Mouse (Mus musculus): ENCODE data around the gene Fam83f. TPM values are rescaled to one million over a fixed set of nuclear protein-coding genes. Genes with fewer than 3 reads are reported as not detected.
"Not testable (repeated sequence)": the region's sequence is repeated elsewhere in the genome, so short reads cannot be mapped to it uniquely, and the experiment has no call there.

The Fam83f gene
- total RNA-seq, 2 experiments from 2014 or later: 0.16 to 0.54 TPM

DNA sequence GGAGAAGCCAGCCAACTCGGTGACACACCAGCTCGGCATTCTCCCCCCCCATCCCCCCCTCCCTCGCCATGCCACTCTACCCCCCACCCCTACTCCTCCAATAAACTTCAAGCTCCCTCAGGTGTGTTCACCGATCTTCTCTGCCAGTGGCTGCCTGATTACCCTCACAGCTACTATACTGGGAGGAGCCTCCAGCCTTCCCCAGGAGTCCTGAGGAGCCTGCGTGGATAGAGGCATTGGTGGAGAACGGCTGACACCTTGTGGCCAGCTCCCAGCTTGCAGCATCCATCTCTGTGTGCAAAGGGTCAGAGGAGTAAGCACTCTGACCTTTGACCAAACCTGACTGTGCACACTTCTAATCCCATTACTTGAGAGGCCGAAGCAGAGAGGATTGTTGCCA, 32.6 kb downstream of the Fam83f start:
- DNase-seq (ENCODE audit: low spot score in 2 of 2): peak; percentile 78 to 83

DNA sequence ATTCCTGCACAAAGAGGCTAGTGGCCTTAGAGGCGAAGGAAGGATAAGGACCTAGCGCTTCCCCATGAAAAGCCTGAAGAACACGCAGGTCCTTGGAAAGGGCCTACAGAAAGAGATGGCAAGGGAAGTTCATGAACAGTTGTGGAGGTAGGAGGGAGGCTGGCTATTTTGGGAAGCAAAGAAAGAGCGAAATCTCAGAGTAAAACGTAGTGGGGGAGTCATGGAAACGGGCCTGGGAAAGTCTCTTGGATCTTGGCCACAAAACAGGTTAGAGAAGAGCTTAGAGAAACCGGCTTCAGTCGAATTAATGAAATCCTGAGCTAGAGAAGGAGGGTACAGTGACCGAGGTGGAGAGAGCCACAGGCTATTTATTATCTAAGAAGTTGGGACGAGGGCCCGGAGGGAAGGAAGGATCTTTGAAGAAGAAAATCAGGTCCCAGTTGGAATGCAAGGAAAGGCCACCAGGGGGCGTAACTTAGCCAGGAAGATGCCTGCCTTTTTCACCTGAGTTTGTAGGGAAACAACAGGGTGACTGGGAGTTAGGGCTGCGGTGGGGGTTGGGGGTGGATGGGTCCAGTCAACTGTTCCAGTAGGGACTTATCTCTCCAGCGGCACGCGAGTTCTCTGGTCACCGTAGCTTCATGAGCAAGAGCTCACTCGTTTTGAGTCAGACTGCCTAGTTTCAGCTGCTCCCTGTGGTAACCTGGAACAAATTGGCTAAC, 34.3 kb downstream of the Fam83f start:
- peak; percentile 82 to 88 for DNase-seq (ENCODE audit: low spot score in 2 of 2)

DNA sequence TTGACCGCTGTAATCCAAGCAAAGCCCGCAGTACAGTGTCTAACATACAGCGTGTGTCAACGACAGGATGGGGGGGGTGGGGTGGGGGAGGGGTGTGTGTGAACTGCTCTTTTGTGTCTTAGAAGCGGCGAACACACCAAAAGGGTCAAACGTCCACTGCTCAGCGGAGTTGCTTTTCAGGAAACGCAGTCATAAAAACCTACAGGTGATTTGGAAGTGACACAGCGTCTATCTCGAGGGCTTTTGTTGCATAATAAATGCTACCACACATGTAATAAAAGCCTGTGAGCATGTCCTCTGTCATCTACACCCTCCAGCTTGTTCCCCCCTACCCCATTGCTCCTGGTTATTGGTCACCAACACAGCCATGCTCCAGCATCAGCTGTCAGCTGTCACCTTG, 34.9 kb downstream of the Fam83f start:
- DNase-seq (ENCODE audit: low spot score in 2 of 2): no peak

DNA sequence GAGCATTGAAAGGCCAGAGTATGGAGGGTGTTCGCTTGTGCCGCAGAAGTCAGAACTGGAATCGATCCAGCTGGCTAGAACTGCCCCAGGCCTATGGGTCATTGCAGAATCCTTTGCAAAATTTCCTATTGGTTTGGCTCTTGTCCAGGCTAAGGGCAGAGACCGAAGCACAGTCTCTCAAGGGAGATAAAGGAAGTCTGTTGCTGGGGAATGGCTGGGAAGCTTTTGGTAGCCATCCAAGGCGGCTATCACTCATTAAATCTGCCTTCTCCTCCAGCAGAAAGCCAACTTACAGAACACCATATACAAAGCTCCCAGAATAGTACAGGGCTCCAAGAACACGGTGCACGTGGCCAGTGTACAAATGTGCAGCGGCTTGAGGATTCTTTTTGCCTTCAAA, 35.4 kb downstream of the Fam83f start:
- no peak for DNase-seq (ENCODE audit: low spot score in 2 of 2)

DNA sequence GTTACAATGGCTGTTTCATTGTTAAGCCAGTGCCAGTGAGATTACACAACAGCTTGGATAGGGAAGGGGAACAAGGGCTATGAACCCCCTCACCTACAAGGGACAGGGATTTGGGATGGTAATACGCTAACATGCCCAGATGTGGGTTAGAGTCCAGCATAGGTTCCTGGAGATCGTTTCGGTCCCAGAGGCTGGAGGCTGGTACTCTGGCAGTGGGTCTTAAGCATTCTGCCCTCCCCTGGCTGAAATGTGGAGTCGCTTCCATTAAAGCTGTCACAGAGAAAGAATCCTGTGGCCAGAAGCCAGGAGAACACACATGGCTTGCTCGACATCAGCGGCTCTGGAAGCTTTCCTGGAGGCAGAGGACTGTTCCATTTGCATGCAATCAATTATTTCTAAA, 37.9 kb downstream of the Fam83f start:
- no peak for DNase-seq (ENCODE audit: low spot score in 2 of 2)

DNA sequence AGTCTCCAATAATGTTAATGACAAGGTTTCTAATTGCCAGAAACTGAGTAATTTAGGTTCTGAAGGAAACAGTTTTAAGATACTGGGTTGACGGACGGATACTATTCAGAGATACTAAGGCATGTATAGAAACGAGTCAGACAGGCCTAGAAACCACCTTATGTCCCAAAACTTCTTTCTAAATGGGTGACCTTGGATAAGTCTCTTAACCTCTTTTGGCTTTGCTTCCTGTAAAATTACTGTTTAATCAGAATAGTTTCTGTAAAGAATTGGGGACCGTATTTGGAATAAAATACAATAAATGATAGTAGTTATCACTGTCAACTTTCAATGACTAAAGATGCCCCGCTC, 38.6 kb downstream of the Fam83f start:
- DNase-seq (ENCODE audit: low spot score in 2 of 2): no peak

DNA sequence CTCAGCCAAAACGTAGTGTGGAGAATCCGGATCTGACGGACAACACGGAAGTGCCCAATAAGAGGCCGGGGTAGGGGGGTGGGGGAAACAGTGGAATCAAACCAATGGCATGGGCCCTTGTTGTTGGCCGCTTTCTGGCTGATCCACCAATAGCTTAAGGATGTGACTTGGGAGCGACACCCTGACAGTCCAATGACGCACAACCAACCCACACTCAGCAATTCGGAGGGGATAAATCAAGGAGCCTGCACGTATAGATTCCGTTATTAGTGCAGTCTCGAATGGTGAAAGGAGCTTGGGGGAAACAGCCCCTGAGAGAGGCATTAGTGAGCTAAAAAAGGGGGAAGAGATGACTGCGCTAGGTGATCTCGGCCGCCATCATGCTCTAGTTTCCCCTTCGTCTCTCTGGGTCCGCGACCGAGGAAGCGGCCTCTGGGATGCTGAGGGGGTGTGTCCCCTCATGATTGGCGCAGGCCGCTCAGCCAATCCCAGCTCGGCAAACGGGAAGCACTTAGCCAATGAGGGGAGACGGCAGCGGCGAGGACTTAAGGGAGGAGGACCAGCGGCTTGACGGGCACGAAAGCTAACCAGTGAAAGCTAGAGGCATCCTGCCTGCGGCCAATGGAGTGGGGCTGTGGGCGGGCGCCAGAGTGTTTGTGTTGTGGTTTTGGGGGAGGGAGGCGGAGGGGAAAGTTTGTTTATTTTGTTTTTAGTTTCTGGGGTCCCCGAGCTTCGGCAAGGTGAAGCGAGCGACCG, 39.1 kb downstream of the Fam83f start, which contains the start of gene Tnrc6b:
Tnrc6b (plus strand) TSS at position 706 of the 756 bp plus-strand sequence.
- peak; percentile 98 for DNase-seq (ENCODE audit: low spot score in 2 of 2)

DNA sequence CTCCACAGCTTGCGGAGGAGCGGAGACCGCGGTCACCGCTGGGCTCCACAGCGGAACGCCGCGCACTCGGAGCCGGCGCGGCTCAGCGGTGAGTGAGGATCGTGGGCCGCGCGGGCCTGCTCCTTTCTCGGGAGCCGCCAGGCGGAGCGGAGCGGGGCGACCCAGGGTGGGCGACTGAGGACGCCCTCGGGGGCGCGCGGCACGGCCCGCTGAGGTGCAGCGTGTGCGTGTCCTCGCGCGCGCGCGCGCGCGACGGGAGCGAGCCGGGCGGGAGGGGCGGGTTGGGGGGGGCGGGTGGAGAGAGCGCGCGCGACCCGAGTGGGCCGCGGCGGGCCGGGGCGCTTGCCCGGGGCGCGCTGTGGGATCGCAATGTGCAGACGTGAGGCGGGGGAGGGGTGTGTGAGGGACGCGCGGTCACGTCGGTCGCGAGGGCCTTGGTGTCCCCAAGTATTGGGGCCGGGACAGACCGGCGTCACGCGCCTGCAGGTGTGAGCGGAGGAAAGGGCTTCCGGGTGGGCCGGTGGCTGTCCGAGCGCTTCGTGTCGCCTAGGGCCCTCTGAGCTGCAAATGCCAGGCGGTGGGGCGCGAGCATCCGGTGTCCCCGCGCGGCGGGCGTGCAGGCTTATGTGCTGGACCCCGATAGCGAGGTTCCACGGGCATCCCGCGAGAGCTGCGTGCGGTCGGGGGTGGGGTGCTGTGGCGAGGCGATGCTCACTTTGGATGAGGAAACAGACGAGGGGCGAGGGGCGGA, 39.9 kb downstream of the Fam83f start:
- peak; percentile 48 for DNase-seq (ENCODE audit: low spot score in 2 of 2)

DNA sequence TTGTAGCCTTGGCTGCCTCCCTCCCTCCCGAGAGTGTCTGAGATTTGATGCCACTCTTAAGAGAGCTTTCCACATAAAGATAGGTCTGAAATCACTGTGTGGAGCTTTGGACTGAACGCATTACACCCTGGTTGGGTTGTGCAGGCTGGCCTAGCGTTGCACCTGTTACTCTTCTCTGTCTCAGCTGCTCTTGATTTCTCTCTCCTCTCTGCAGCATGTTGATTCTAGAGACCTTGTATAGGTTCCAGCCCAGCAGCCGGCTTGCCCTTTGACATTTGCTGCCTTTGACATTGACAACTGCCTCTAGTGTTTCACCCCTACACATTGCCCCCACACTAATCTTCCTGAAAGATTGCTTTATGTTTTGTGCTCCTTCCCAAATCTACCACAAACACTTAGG, 42.7 kb downstream of the Fam83f start:
- no peak for DNase-seq (ENCODE audit: low spot score in 2 of 2)

DNA sequence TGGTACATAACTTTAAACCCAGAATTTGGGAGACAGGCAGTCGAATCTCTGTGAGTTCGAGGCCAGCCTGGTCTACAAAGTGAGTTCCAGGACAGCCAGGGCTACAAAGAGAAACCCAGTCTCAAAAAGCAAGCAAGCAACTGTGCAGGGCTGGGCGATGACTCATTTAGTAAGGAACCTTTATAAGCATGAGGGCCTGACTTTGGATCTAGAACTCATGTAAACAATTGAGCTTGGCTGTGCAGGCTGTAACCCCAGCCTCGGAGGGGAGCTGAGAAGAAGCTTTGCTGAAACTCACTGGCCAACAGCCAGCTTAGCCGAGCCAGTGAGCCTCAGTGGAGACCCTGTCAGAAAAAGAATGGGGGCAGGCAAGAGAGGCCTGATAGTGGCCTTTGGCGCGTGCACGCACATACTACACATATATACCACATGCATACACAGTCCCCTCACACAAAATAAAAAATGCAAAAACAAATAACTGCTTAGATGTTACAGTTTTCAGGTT, 45.0 kb downstream of the Fam83f start:
- no peak for DNase-seq (ENCODE audit: low spot score in 2 of 2)

DNA sequence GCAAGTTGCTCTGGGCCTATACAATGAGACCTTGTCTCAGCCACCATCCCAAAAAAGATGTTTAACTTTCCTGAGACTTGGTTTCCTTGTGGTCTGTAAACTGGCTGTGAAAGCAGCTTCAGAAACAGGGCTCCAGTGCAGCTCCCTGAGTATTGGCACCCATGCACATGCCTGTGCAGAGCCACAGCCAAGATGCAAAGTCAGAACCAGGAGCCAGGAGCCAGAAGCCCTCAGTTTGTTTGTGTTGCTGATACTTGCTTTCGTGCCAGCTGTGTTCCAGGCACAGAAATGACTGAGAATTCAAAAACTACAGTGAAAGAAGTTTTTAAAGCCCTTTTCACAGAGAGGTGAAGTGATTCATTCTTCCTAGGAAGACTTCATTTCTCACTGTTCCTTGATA, 45.8 kb downstream of the Fam83f start:
- no peak for DNase-seq (ENCODE audit: low spot score in 2 of 2)

DNA sequence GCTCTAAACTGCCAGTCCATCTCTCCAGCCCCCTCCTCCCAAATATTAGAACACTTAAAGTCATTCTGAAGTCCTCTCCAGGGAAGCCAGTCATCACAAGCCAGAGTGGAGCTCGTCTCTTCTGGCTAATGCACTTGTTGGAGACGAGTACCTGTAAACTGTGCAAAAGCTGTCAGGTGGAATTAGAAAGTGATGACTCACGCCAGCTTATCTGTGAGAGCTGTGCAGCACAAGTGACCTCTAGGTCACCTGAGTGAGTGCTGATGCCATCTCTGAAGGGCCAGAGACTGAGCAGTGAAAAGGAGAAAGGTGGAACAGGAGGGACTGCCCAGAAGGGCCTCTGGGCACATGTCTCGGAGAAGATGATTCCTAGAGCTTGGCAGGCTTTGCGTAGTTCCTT, 48.6 kb downstream of the Fam83f start:
- no peak for DNase-seq (ENCODE audit: low spot score in 2 of 2)

DNA sequence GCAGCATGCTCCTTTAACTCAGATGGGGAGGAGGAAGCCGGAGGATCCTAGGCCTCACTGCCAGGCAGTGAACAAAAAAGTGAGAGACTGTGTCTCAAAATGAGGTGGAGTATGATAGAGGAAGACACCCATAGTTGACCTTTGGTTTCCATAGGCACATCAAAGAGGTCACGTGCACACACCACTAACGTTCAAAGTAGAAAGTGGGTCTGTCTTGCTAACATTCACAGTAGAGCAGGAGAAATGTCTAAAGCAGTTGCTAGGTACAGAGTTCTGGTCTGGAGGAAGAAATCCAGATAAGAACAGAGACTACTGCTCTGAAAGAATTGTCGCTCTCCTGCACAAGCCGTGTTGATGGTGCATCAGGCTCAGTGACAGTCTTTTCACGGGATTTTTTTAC, 50.2 kb downstream of the Fam83f start:
- no peak for DNase-seq (ENCODE audit: low spot score in 2 of 2)

DNA sequence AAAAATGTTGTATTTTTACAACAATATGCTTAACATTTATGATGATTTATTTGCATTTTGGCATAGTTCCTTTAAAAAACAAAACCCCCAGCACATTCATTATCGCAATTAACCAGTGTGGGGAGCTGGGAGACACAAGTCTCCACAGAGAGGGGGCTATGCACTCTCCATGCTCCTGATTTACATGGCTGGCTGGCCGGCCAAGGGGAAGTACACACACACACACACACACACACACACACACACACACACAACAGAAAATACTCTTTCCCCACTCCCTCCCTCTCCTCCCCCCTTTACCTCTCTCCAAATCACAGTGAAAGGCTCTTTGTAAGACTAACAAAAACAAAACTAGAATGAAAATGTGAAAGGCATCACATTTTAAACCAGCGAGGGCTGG, 50.7 kb downstream of the Fam83f start:
- no peak for DNase-seq (ENCODE audit: low spot score in 2 of 2)

DNA sequence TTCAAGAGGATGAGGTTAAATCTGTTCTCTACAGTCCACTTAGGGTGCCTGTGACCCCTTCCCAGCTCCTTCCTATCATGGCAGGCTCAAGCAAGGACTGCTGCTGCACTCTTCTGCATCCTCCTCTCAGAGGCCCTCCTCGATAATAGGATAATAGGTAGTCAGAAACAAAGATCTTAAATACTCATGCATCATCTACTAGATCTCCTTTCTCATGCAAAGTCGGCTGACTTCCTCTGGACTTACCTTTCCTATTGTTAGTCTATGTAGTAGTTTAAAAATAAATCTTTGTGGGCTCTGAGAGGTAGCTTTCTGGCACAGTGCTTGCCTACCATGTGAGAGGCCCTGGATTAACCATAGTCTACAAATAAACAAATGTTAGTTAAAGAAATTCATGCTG, 57.8 kb downstream of the Fam83f start:
- DNase-seq (ENCODE audit: low spot score in 2 of 2): no peak

DNA sequence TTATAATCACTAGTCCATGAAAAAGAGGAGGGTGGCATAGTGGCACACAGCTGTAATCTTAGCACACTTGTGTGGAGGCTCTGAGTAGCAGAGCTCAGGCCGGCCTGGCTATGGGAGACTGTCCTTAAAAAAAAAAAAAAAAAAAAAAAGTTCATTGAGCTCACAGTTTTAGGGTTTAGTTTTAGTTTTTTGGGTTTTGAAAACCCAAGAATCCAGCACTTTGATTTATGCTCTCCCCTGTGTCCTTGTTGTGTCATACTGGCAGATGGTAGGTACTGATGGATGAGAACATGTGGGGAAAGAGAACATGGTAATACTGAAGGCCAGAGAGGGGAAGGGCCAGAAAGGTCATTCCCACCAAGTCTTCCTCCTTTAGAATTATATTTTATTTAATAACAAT, 59.4 kb downstream of the Fam83f start:
- no peak for DNase-seq (ENCODE audit: low spot score in 2 of 2)

DNA sequence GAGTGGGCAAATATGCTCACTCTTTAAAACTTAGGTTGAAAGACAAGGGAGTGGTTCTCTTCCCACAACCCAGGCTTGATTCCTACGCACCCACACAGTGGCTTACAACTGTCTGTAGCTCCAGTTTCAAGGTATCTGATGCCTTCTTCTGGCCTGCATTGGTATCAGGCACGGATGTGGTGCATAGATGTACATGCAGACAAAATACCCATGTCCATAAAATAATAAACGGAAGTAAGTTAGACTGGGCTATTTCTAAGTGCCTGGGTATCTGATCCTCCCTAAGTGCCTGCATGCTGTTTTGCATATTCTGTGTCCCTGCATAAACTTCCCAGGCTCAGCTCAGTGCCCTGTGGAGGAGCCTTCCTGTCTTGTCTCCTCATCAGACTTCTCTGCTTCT, 59.9 kb downstream of the Fam83f start:
- no peak for DNase-seq (ENCODE audit: low spot score in 2 of 2)

DNA sequence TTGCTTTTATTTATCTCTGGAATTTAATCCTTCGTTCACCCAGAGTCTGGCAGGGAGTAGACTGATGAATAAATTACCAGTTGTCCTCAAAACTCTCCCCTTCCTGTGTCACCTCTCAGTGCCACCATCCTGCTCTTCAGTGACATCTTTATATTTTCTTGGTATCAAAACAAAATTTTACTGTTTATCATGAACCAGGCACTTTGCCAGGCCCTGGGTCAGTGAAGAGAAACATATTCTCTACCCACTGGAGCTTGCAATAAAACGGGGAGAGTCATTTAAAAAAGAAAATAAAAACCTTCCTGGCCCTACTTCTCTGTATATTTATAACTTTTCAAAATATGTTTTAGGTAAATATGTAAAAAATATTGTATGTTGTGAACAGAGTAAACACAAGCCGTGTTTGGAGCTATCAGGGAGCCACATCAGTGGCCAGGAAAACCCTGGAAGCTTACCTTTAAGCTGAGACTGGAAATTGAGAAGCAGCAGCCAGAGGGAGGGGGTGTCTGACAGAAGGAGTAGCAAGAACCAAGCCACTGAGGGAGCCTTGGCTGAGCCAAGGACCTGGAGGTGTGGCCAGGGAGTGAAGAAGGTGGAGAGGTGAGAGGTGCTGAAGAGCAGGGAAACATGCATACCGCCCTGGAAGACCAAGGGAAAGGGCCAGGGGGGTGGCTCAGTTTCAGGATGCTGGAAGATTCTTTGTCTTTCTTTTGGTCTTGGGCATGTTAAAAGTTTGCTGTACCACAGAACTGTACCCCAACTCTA, 60.8 kb downstream of the Fam83f start:
- no peak for DNase-seq (ENCODE audit: low spot score in 2 of 2)

DNA sequence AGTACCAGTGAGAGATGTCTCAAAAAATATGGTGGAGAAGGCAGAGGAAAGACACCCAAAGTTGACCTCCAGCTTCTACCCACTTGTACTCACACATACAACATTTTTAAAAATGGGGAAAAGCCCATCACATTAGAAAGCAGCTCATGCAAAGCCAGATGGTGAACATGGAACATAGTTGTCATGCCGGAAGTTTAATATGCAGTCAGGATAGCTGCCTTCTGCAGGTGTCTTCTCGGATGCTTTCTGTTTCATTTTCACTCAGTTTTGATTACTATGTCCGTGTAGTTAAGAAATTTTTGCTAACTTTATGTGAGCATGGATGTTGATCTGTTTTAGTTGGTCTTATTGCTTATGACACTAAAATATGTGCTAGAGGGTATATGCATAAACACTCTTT, 63.7 kb downstream of the Fam83f start:
- DNase-seq (ENCODE audit: low spot score in 2 of 2): no peak

DNA sequence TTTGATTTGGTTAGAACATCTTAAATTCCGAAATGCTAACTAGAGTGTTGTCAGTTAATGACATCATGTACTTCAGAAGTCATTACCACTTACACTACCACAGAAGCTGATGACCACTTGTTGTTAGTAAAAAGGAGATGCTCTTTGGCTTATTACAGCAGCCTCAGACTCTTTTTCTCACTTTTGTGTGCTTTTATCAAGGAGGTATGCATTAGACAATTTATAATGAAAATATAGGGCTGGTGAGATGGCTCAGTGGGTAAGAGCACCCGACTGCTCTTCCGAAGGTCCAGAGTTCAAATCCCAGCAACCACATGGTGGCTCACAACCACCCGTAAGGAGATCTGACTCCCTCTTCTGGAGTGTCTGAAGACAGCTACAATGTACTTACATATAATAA, 64.1 kb downstream of the Fam83f start:
- not testable (repeated sequence) for DNase-seq (ENCODE audit: low spot score in 2 of 2)

DNA sequence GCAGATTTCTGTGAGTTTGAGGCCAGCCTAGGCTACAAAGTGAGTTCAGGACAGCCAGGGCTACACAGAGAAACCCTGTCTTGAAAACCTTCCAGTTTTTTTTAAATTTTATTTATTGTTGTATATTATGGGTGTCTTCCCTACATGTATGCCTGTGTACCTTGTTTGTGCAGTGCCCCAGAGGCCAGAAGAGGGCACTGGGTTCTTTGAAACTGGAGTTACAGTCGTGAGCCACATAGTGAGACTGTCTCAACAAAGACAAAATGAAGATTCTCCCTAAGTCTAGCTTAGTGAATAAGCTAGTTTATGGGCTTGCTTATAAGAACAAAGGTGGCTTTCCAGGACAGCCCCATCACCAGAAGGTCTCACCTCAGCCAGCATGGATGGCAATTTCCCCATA, 64.9 kb downstream of the Fam83f start:
- DNase-seq (ENCODE audit: low spot score in 2 of 2): no peak
